Mouse (Mus musculus) mouse trophoblast stem cell (cell line): ENCODE data around the gene Alkbh2.

Experiments used
- in situ Hi-C, 2 experiments: fragments of 300-500 bp; cut with MseI, MboI; formaldehyde crosslinking; loops; 2 replicates in 1 of 2; 3 replicates in 1 of 2; pipeline ENCODE4 v1.15.1; 2025

Gene Alkbh2

DNA sequence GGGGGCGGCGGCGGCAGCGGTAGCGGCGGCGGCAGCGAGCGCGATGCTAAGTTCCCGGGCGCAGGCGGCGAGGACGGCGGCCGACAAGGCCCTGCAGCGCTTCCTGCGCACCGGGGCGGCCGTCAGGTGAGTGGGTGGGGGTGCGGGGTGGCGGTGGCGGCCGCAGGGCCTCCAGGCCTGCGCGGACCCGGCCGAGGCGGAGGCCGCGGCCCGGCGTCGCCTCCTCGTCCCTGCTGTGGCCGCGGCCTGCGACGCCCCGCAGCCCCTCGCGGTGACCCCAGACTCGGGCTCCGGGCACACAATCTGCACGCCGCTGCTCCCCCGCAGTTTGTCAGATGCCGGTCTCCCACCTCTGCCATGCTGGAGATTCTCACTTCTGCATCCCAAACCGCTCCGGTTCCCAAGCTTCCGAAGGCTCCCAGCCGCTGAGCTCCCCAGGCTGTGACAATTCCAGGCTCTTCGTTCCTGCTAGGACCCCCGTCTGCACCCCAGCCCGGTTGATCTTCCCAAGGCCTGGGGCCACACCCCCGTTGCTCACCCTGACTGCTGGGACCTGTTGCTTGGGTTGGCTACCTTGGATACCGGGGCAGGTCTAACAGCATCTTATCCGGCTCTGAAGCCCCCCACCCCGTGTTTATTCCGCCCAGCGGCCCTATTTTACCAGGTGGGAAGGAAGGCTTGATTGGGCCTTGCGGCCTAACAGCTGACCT lies 27.5 kb downstream of the Alkbh2 start:
- in situ Hi-C loops = no loop called here

DNA sequence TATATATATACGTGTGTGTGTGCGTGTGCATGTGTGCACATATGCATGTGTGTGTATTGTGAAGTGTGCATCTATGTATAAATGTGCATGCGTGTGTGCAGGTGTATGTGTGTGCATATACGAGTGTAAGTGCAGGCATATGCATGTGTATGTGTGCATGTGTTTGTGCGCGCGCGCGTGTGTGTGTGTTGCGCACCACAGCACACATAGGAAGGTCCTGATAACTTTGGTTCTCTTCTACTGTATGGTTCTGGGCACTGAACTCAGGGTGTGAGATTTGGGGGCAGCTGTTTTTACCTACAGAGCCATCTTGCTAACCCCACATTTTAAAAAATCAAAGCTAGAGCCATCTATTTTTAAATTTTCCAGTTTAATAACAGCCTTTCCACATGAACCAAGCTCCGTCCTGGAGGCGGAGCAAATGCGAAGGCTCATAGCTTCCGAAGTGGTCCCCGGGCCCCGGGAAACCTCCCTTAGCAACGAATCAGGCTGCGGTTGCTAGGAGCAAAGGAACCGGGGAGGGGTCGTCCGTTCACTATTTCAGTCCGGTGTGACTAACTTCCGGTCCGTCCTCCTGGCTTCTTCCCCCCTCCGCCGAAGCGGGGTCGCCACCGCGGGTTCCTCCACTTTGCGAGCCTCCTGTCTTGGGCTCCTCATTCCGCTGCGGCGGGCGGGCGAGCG lies 28.2 kb downstream of the Alkbh2 start:
- in situ Hi-C loops = no loop called here

DNA sequence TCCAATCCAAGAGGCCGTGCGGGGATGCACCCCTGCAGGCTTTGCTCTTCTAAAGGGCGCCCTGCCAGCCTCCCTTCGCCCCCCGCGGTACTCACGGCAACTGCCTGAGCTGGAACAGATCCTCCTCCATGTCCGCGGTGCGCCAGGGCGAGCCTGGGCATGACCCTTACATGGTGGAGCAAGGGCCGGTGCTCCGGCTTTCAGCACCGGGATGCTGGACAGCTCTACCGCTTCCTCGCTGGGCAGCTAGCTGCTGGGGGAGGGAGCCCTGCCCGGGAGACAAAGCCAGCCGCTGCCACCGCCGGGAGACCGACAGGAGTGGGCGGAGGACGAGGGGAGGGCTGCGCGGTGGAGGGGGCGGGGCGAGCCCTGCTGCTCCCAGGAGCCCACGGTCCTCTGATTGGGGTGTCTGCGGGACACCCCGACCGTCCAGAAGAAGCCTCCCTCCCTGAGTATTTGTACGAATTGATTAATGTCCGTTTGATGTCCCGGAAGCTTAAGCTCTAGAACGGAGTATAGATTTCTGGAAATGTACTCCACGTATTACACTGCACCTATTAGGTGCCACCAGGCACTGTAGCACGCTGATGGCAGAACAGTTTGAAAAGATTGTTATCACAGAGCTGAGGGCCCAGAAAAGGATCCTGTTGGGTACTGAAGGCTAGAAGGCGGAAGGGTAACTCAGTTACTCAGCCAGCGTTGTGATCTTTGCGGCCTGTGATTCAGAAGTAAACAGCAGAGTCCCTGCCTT lies 36.8 kb downstream of the Alkbh2 start, which contains the start of gene Svop:
TSS of gene Svop (minus strand) at position 514 of the 751 bp plus-strand sequence.
- in situ Hi-C loops = no loop called here

DNA sequence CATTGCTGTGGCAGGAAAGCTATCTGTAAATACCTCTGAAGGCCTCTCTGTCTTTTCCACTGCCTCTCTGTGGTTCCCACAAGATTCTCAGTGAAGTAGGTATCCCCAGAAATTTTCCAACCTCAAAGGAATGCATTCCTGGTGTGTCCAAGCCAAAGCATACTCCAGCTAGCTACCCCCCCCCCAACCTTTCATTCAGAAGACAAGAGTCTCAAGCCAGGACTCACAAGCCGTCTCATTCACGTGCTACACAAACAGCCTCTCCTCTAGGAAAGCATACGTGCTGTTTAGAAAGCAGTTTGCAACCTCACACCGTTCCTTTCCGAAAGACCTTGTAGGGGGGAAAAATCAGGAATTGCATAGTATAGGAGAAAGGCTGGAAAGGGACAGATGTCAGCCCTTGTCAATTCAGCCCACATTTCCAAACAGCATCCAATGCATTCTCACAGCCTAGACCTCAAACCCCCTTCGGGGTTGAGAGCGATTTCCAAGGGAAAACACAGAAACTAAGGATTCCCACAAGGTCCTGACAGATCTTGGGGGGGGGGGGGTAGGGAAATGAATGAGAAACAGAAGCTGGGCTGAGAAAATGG lies 37.5 kb downstream of the Alkbh2 start:
- in situ Hi-C loops = no loop called here

DNA sequence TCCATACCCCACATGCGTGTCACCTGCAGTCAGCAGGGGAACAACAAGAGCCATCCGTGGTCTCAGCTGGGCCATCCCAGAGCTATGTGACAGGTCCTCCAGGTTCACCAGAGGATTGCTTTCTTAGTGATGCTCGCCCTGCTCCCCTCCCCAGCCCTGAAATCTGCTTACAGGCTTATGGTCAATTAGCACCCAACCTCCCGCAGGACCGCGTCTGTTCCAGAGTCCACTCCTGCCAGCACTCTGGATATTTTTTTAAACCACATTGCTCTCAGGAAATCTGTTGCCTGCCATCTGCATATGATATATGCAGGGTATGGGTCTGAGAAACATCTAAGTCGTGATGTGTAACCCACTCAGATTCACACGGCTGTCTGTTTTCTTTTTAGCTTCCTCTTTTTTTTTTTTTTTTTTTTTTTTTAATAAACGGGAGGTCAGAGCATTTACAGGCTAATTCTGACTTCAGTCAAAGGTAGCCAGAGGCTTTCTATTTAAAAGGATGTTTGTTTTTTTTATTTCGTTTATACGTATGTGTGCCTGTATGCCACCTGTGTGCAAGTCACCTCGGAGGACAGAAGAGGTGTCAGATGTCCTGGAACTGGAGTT lies 40.0 kb downstream of the Alkbh2 start:
- in situ Hi-C loops = no loop called here

DNA sequence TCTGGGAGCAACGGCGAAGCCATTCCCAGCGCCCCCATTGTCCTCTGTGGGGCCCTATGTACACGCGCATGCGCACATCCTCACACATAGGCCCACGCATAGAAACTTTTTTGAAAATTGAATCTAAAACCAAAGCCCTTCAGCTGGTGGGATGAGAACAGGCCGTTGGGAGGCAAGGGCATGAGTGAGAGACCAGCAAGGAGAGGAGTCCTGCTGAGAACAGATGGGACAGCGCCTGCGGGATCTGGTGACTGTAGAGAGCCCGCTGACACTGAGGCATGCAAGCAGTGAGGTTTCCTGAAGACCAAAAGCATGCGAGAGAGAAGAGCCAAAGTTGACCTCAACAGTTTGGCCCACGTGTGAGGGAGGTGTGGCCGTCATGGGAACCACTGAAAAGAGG lies 42.5 kb downstream of the Alkbh2 start:
- in situ Hi-C loops = no loop called here

DNA sequence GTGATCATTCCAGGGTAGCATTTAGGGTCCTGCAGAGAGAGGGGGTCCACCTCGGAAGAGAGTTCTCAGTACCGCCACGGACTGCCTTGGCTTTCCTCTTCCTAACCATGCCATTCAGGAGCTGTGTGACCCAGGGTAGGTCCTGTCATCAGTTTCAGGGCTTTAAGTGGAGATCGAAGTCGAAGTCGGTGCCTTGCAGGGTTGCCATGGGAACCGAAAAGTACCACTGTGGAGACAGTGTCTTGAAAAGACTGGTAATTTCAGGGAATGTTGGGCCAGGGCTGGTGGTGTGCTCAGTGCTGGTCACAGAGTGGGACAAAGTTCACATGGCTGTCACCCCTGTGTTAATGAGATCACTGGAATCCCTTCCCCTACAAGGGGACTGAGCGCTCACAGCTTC lies 51.0 kb downstream of the Alkbh2 start:
- in situ Hi-C loops = no loop called here
